Mouse (Mus musculus): Measurements from ENCODE around the gene Eno1. TPM values are rescaled to one million over a fixed set of nuclear protein-coding genes. Genes with fewer than 3 reads are reported as not detected.

The Eno1 gene
- total and polyA plus RNA-seq, 3 experiments: 254 to 5,492 (median 737) TPM

DNA sequence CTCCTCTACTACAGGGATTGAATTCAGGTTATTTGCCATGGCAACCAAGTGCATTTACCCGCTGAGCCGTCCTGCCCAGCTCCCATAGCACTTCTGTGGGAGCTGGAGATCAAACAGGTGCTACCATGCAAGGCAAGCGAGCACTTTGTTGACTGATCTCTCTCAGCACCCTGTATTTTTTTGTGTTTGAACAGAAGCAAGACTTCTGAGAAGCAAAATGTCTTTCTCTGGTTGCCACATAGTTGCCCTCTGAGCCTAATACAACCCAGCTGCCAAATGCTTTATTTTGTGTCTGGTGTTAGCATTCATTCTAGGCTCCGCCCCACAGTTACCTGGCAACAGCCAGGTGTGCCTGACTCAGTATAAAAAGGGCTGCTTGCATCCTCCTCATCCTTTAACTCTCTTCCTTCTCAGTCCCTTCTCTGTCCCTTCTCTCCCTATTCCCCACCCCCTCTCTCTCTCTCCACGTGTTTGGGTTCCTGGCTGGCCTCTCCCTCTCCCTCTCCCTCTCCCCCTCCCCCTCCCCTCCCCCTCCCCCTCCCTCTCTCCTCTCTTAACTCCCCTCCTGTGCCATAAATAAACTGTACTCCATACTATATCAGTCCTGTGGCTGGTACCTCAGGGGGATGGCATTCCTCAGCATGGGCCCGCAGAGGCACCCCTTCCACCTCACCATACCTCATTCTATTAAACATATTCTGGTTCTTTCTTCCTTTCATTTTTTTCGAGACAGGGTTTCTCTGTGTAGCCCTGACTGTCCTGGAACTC is 7.8 kb upstream of the Eno1 start:
- H3K27ac ChIP-seq (ENCODE audit: control insufficient read depth, low read depth, low read length): no peak overlapping the region
- H3K36me3 ChIP-seq (ENCODE audit: control insufficient read depth in 1 of 2, insufficient read depth in 2 of 2, low read length in 2 of 2): peaks cover 0 to 2% of the 10 kb centered on the region in 2 experiments; a peak in 2 of 4 replicates
- H3K79me2 ChIP-seq (ENCODE audit: control insufficient read depth, insufficient read depth, low read length, poor library complexity): no peaks in the 10 kb centered on the region
- no peak for DNase-seq (ENCODE audit: low read depth, low spot score)
- H3K27me3 ChIP-seq (ENCODE audit: control insufficient read depth in 1 of 2, insufficient read depth in 2 of 2, low read length in 2 of 2): no peaks in the 10 kb centered on the region
- H3K9ac ChIP-seq (ENCODE audit: control insufficient read depth, low read depth, low read length, poor library complexity, severe bottlenecking): no peak overlapping the region
- no peaks in the 10 kb centered on the region for H3K9me3 ChIP-seq (replicated peaks; ENCODE audit: insufficient read depth, low read length)
- no peak for TF ChIP-seq MAFK (IDR thresholded peaks at IDR 0.05; ENCODE audit: borderline replicate concordance, low read depth, low read length)
- no peak for TF ChIP-seq E2F4 (IDR thresholded peaks at IDR 0.05; ENCODE audit: borderline replicate concordance, low read depth, low read length)
- no peak for TF ChIP-seq UBTF (IDR thresholded peaks at IDR 0.05; ENCODE audit: borderline replicate concordance, insufficient read depth, low read depth, low read length)
- no peak for TF ChIP-seq ZNF384 (IDR thresholded peaks at IDR 0.05; ENCODE audit: low read depth, low read length)
- no peak for TF ChIP-seq MAZ (IDR thresholded peaks at IDR 0.05; ENCODE audit: low read depth, low read length)
- no peak for TF ChIP-seq USF1 (IDR thresholded peaks at IDR 0.05; ENCODE audit: low read depth, low read length)
- TF ChIP-seq MYC (IDR thresholded peaks at IDR 0.05; ENCODE audit: low read depth, low read length): no peak
- TF ChIP-seq MEF2A (IDR thresholded peaks at IDR 0.05; ENCODE audit: extremely low read depth, insufficient replicate concordance, low read depth, low read length, poor library complexity, severe bottlenecking): no peak
- no peak for TF ChIP-seq TAL1 (IDR thresholded peaks at IDR 0.05; ENCODE audit: low read length)
- TF ChIP-seq NRF1 (IDR thresholded peaks at IDR 0.05; ENCODE audit: insufficient read depth, low read depth, low read length, poor library complexity, severe bottlenecking): no peak
- no peak for TF ChIP-seq POLR2AphosphoS5 (IDR thresholded peaks at IDR 0.05; ENCODE audit: borderline replicate concordance, low read depth, low read length)
- TF ChIP-seq USF2 (IDR thresholded peaks at IDR 0.05; ENCODE audit: borderline replicate concordance in 1 of 2, insufficient read depth in 1 of 2, low read depth in 1 of 2, low read length in 2 of 2): no peak
- TF ChIP-seq ETS1 (IDR thresholded peaks at IDR 0.05; ENCODE audit: low read depth, low read length): no peak
- no peak for TF ChIP-seq SMC3 (IDR thresholded peaks at IDR 0.05; ENCODE audit: low read depth, low read length)
- no peak for TF ChIP-seq MAX (IDR thresholded peaks at IDR 0.05; ENCODE audit: low read length)
- no peak for TF ChIP-seq CHD2 (IDR thresholded peaks at IDR 0.05; ENCODE audit: low read length)
- TF ChIP-seq ZMIZ1 (IDR thresholded peaks at IDR 0.05; ENCODE audit: low read depth, low read length): no peak
- no peak for TF ChIP-seq BHLHE40 (IDR thresholded peaks at IDR 0.05; ENCODE audit: borderline replicate concordance, low read depth, low read length)
- TF ChIP-seq TCF12 (IDR thresholded peaks at IDR 0.05; ENCODE audit: low read depth, low read length): no peak
- no peak overlapping the region for H3K4me3 ChIP-seq (ENCODE audit: control insufficient read depth in 1 of 2, insufficient read depth in 1 of 2, low read depth in 2 of 2, low read length in 2 of 2)
- peaks cover 0 to 5% of the 10 kb centered on the region in 2 experiments; a peak in 1 of 4 replicates for H3K4me1 ChIP-seq (ENCODE audit: control insufficient read depth in 1 of 2, insufficient read depth in 2 of 2, low read length in 2 of 2)

Data from MEL (cell line).